Mouse (Mus musculus) right cerebral cortex, adult 2 months (tissue): Measurements from ENCODE around the gene Atxn1.

Experiments used
- DNase-seq, 2 experiments: peaks; one replicate each; pipeline ENCODE4 v3.0.0; 2021 to 2022; ENCODE audit warnings: low spot score in 2 of 2

The Atxn1 gene

DNA sequence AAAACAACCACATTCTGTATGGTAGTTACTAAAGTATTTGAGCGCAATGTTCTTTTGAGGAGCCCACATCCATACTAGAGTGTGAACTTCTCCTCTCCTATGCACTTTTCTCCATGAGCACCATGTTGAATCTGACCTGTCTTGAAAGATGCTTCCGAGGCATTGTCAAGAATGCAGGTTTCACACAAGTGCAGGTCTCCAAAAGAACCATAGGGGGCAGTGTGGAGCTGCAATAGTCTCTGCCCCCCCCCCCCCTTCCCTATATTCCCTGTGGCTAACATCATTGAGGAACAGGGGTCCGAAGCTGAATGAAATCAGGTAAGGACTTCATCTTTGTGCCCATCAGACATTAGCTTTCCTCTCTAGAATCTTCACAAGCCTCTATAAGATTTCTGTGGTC lies 332.7 kb downstream of the Atxn1 start:
- no peak for DNase-seq

DNA sequence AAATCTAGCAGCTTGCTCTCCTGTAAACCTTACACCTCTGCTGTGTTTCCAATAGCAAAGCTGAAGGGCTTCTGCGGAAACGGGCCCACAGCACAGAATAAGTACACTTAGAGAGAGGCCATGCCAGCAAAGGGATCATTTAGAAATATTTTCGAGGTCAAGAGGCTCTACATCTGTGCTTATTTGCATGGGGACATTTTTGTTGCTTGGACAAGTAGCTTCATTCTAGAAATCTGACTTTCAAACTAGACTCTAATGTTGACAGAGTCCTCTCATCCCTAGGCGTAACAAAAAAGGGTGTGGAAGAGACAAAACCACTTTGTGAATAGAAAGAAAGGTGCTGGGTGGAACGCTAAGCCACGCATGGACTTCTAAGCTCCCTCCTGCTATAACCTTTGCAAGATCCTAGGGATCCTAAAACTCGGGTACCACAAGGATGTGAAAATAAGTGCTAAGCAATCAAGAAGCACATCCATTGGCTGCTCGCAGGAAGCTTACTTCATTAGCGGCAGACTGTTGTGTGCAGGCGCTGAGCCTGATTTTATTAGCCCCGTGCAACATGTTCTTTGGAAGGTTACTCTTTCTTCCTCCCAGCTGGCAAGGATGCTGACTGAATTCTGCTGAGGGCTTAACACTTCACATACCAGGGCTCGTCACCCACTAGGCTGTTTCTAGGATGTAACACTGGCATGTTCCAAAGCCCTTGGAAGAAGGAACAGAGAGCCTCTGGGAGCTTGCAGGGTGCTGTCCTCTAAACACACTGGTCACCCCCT lies 334.1 kb downstream of the Atxn1 start:
- no peak for DNase-seq

DNA sequence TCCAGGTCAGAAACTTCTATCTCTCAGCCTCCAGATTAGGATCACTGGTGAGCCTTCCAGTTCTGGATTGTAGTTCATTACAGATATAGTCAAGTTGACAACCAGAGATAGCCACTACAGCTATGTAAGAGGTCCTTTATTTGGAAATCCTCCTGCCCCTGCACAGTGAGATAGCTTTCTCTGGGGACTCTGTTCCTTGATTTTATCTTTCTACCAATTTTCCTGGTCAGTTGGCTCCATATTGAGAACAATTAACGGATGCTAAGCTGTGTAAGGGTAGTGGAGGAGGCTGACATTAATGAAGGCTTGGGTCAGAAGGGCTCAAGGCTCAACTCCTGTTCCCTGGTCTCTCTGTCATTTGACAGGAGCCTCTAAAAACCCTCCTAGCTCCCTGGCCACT lies 335.1 kb downstream of the Atxn1 start:
- DNase-seq = no peak

DNA sequence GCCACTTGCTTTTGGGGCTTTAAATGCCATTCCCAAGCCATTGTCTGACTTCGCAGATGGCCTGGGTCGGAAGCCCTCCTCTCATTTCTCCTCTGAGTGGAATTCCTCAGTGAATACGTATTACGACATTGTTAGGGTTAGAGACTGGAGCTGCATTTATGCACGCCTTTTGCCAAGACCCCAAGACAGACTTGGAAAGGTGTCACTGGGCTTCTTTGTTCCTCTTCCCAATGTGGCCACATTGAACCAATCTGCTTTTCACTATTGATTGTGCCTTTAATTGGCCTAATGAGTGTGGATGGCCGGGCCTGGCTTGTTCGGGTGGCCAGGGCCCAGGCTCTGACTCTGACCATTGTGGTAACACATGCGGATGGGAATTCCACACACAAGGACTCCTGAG lies 336.5 kb downstream of the Atxn1 start:
- DNase-seq = no peak

DNA sequence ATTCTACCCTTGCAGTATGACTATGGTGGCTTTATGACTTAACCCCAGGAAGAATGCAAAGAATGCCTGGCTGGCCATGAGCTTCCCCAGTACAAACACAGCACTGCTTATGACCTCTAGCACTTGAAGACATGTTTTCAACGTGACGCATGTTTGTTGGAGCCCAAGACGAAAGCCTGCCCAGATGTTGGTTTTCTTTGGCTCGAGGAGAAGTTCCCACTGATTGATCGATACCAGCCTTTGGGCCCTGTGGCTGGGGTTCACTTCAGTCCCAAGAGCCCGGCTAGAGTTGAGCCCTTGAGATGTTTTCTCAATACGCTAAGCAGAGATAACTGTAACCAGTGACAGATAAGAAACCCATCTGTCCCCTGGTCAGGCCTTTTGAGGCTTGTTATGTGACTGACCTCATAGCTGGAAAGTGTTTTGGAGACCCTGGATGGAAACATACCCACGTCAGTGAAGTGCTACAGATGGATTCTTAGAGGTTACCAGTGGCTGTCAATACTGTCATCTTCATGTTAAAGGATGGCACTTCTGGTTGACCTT lies 337.5 kb downstream of the Atxn1 start:
- DNase-seq = no peak

DNA sequence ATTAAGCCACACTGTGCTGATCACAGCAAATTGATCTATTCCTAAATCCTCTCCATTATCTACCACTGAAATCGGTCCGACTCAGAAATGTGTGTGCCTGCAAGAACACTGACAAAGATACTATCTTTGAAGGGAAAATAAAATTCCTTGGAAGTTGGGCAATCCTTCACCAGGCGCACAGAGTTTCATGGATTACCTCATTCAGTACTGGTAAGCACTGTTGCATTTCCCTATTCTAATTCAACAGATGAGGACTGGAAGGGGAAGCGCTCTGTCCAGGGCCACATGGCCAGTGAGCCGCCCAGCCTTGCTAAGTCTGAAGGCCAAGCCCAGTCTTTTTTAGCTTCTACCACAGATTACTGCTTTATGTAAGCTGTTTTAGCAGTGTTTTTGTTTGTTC lies 339.1 kb downstream of the Atxn1 start:
- DNase-seq = no peak

DNA sequence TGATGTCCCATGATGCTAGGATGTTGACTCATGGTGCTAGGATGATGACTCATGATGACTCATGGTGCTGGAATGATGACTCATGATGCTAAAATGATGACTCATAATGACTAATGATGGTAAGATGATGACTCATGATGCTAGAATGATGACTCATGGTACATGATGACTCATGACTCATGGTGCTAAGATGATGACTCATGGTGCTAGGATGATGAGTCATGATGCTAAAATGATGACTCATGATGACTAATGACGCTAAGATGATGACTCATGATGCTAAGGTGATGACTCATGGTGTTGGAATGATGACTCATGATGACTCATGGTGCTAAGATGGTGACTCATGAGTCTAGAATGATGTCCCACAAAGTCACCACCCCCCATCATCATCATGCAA lies 341.0 kb downstream of the Atxn1 start:
- DNase-seq = no peak

DNA sequence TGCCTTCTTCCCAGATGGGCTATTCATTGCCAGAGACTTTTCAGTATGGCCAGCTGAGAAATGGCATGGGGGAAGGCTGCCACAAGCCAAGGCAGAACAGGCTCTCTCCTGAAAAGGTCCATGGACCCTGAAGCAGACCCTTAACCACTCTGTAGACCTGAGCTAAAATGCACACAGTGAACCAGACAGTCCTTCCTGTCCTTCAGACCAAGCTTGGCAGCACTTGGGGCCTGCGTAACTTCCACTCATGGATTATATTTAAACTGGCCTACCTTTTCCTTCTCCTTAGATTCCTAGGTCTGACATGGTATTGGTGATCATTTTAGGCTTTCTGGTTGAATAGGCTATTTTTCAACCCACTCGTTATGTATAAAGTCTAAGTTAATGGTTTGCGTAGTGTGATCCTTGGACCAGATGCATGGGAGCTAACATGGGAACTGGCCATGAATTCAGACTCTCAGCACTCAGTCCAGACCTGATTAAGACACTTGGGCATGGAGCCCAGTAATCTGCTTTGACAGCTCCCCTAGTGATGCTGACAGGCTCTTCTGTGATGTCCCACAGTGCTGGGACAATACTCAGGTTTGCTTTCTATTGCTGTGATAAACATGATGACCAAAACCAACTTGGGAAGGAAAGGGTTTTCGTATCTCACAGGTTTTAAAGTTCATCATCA lies 341.8 kb downstream of the Atxn1 start:
- no peak for DNase-seq

DNA sequence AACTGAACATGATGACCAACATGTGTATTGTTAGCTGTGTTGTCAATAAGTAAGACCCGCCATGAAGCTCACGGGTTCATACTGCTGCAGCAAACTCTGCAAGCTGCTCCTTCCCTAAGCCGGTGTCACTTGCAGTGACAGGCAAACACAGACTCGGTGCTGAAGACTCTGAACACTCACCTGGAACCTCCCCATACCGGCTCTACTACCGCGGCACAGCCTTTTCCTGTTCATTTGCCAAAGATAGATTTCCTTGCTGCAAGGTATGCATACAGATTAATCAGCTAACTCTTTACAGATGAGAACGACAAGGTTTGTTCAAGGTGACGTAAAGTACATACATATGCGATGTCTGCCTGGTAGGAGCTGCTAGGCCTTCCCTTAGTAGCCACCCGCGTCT lies 344.1 kb downstream of the Atxn1 start:
- DNase-seq = no peak

DNA sequence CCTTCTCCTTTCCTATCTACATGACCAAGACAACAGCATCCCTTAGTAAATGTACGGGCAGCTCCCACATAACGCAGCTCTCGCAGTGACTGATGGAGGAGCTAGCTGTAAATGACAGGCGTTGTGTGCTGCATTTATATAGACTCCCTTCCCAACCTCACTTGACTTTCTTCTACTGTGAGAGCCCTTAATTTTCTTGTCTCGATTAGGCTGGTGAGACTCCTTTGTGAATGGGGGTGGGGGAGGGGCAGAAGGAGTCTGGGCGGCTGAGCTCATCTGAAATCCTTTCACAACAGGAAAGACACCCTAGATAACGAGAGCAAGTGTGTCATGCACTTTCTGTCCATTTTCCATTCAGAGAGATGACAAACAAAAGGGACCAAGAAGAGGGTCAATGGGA lies 344.5 kb downstream of the Atxn1 start:
- DNase-seq = no peak

DNA sequence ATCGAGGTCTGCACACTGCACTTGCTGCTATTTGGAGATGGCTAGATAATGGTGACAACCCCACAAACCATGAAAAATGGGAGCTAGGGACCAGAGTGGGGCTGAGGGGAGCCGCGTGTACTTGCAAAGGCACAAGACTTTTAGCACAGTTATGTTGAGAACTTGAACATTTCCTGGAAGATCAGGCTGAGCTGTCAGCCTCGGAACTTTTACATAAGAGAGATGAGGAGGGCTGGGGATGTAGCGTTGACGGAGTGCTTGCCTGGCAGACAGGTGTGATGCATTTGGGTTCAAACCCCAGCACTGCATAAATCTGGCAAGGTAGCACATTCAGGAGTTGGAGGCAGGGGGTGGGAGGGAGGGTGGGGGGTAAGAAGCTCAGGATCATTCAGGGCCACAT lies 346.8 kb downstream of the Atxn1 start:
- no peak for DNase-seq

DNA sequence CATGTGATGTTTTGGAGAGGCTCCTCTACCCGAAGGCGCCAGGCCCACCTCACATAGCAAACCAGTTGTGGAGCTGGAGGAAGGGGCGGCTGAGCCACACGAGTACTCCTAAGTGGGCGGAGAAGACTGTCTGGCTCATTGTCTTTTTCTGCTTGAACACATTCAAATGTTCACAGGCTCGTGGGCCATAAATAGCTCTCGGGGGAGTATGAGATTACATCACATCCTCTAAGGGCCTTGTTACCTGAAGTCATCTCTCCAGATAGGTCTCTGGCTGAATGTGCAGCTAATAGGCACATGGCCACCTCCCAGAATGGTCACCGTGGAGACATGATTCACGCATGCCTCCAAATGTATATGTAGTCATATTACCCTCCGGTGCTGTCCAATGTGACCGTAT lies 350.0 kb downstream of the Atxn1 start:
- DNase-seq = peak; percentile 67 to 77

DNA sequence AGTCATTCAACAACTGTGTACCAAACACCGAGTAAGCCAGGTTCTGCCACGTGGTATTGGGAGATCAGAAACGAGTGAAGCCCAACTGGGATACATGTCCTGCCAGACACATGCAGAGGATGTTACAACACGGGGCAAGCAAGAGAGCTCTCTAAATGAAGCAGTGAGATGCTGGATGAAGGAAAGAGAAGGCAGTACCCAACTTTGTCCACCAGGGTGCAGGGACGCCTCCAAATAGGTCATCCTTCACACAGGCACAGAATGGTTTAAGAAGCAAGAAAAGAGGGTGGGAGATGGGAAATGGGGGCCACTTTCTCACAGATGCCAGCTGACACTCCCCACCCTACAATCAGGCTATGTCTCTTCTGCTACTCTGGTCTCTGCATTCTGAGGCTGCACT lies 351.5 kb downstream of the Atxn1 start:
- DNase-seq = peak in 1 of 2 experiments; percentile 57

DNA sequence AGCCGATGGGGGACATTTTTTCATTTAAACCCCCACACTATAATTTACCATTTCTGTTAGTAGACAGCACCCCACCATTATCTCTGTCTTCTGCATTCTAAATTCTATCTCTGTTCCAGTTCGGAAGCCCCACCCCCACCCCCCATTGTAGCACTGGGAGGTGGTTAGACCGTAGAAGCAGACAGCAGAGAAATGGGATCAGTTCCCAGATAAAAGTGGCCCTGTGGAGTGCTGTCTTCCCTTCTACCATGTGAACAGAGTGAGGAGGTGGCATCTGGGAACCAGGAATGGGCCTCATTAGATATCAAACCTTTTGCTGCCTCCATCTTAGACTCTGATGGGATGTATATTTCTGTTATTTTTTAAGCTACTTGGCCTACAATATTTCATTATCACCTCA lies 353.3 kb downstream of the Atxn1 start:
- DNase-seq = no peak

DNA sequence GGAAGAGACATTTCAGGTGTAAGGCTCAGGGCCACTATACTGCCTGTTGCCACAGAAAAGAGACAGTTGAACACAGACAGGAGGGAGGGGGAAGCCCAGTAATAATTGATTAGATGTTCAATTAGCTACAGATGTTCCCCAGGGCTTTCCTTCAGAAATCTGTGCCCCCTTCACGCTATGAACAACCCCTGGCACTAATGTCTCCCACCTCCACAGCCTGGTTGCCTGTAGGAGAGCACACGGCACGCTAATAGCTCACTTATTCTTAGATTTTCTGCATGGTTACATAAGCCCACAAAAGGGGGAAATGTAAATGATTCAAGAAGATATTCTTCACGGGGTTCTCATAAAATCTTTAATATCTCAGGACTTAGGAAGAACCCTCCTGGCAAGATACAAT lies 355.3 kb downstream of the Atxn1 start:
- no peak for DNase-seq

DNA sequence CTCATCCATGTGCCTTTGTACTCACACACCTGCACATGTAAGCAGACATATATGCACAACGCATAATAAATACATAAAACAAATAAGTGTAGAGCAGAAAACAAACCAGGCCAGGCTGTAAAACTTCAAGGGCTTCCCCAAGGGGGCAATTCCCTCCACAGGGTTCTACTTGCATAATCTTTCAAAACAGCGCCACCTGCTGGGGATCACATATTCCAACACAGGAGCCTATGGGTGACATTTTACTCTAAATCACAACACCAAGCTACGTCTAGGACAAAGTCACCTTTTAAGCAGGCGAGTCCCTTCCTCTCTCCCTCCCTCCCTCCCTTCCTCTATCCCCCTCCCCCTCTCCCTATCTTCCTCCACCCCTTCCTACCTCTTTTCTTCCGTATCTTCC lies 356.2 kb downstream of the Atxn1 start:
- DNase-seq = no peak

DNA sequence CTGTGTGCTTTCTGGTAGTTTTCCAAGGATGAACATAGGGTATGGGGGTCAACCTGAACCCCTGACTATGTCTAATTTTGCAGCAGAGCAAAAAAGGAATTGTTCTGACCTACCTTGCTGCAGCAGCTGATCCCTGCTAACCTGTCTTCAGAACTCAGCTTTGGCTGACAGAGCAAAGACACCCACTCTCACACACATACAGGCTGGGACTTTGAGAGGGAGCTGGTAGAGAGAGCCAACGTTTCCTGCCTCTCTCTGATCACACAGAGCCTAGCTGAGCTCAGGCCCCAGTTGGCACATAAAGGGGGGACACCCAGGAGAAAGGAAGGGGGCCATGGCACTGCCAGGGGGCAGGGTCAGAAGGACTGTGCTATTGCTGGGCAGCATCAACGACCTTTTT lies 356.9 kb downstream of the Atxn1 start:
- DNase-seq = no peak

DNA sequence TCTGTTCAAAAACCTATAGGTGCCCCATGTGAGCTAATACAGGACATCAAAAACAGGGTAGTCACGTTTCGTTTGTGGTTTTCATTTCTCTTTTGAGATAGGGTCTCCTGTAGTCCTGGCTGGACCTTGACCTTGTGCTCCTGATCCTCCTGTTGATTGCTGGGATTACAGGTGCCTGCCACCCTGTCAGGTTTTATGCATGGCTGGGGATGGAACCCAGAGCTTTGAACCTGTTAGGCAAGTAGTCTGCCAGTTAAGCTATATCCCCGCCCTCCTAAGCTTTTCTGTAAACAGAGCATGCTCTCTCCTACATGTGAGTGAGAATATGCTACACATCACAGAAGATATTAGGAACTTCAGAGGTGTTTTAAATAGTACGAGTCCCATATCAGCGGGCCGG lies 361.2 kb downstream of the Atxn1 start:
- DNase-seq = no peak

DNA sequence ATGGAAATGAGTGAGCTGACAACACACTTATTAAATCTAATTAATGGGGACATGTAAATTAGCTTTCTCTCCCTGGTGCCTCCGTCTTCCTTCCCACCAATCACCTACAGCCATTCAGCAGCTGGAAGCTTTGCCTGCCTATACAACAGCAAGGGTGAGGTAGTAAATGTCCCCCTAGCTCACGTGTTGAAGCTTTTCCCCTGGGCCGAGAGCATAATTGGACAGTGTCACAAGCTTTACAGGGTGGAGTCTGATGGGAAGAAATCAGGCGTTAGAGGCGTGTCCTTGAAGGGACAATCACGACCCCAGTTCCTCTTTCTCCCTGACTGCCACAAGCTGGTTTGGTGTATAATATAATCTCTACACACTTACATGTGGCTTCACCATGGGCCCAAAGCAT lies 364.4 kb downstream of the Atxn1 start:
- no peak for DNase-seq

DNA sequence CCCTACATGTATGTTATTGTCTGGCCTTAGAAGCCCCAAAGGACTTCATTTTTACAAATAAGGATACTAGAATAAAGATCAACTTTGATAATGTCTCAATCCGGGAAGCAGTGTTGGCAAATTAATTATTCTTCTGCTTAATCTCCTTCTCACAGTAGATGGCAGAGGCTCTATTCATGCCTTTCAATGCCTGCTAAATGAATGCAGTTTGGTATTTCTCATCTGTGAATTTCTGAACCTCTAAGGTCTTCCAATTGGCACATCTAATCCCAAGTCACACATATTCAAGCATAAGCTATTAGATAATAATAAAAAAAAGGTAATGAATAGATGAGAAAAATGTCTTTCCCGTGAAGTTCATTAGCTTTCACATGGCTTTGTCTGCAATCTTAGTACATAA lies 365.0 kb downstream of the Atxn1 start:
- no peak for DNase-seq

DNA sequence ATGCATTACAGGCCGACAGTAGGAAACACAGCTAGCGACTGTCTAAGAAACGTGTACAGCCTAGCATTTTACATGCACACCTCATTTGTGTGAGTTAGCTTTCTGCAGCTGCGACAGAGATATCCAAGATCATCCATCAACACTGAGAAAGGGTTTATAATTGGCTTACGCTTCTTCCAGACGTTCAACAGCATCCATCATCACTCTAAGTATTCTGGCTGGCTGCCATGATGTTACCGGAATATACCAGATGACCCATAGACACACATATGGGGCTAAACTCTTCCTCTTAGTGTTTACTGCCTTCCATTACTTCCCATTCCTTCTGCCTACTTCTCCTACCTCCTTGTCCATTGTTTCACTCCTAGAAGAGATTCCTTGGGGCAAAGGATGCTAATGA lies 369.4 kb downstream of the Atxn1 start:
- no peak for DNase-seq

DNA sequence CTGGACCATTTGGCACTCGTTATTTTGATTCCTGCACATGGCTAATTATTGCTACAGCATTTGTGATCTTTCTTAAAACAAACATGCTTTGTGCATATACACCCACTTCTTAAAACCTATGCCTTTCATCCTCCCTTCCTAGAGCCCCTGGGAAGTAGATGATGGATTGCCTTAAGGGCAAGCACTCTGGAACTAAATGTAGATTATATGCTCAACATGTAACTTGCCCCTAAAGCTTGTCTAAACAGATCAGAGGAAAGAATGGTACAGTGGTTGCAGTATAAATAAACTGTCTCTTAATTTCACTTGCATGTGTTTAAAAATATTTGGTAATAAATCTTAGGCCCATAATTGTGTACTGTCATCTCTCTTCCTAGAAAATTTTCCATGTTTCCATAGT lies 370.9 kb downstream of the Atxn1 start:
- DNase-seq = no peak

DNA sequence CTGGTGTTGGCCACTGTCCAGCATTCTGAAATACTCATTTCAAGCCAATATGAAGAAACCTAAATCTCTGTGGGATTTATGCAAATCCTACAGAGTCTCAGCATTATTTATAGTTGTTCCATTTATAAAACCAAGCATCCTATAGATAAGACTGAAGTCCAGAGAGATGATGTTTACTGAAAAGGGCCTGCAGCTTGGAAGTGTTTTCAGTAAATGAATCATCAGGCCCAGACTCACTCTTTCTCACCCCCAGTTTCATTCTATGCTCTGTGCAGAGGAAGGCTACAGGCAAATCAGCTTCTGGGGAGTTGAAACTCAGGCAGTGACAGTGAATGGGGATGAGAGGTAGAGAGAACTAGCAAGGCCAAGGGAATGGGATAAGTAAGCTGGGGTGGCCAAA lies 373.9 kb downstream of the Atxn1 start:
- no peak for DNase-seq
